Mouse (Mus musculus) fat pad, adult 2 months (tissue): ENCODE measurements around the gene Dnmbp.

Source experiments
- DNase-seq: peaks from one replicate; pipeline ENCODE4 v3.0.0-alpha.2; 2011; ENCODE audit warnings: low read depth, low spot score; ENCODE audit errors: extremely low read depth

Gene Dnmbp

GRCm38 (mm10) chr19:43879401-43880212 is 60.4 kb downstream of the Dnmbp start:
- no peak for DNase-seq

- no peak for DNase-seq
These were observed 61.6 kb downstream of the Dnmbp start for GRCm38 (mm10) chr19:43878111-43879092.

- no peak for DNase-seq
These were observed 62.6 kb downstream of the Dnmbp start for GRCm38 (mm10) chr19:43877364-43877763.

GRCm38 (mm10) chr19:43875996-43876395 is 64.0 kb downstream of the Dnmbp start:
- no peak for DNase-seq

GRCm38 (mm10) chr19:43874351-43874750 is 65.6 kb downstream of the Dnmbp start:
- DNase-seq: no peak

GRCm38 (mm10) chr19:43870418-43870817 is 69.6 kb downstream of the Dnmbp start:
- DNase-seq: no peak

GRCm38 (mm10) chr19:43857347-43857746 is 82.6 kb downstream of the Dnmbp start:
- no peak for DNase-seq

- DNase-seq: no peak
These were observed 87.0 kb downstream of the Dnmbp start for GRCm38 (mm10) chr19:43852837-43853545.

- no peak for DNase-seq
These were observed 87.9 kb downstream of the Dnmbp start for GRCm38 (mm10) chr19:43851996-43852630.

- no peak for DNase-seq
These were observed 90.0 kb downstream of the Dnmbp start for GRCm38 (mm10) chr19:43850026-43850425.

- DNase-seq: no peak
These were observed 92.0 kb downstream of the Dnmbp start for GRCm38 (mm10) chr19:43847966-43848365.

GRCm38 (mm10) chr19:43847056-43847455 is 92.9 kb downstream of the Dnmbp start:
- DNase-seq: no peak

- DNase-seq: no peak
These were observed 94.6 kb downstream of the Dnmbp start for GRCm38 (mm10) chr19:43845331-43845908.

GRCm38 (mm10) chr19:43843184-43843583 is 96.8 kb downstream of the Dnmbp start:
- DNase-seq: no peak

GRCm38 (mm10) chr19:43832425-43833069 is 107.4 kb downstream of the Dnmbp start:
- no peak for DNase-seq

GRCm38 (mm10) chr19:43826855-43827254 is 113.1 kb downstream of the Dnmbp start:
- no peak for DNase-seq

GRCm38 (mm10) chr19:43815661-43816414 is 124.2 kb downstream of the Dnmbp start:
- no peak for DNase-seq

GRCm38 (mm10) chr19:43813315-43813714 is 126.7 kb downstream of the Dnmbp start:
- DNase-seq: no peak

GRCm38 (mm10) chr19:43811419-43811818 is 128.6 kb downstream of the Dnmbp start:
- no peak for DNase-seq
